Mouse (Mus musculus) cerebellum, adult 9-11 months (tissue): ENCODE results near the gene Bdh2.

ENCODE experiments used
- DNase-seq: peaks from one replicate; pipeline ENCODE4 v3.0.0; 2022

Gene Bdh2

GRCm38 (mm10) chr3:135300081-135300480 lies 19.1 kb downstream of the Bdh2 start:
- DNase-seq = no peak

- DNase-seq = no peak
Observed at GRCm38 (mm10) chr3:135304060-135304459, 23.0 kb downstream of the Bdh2 start.

DNA sequence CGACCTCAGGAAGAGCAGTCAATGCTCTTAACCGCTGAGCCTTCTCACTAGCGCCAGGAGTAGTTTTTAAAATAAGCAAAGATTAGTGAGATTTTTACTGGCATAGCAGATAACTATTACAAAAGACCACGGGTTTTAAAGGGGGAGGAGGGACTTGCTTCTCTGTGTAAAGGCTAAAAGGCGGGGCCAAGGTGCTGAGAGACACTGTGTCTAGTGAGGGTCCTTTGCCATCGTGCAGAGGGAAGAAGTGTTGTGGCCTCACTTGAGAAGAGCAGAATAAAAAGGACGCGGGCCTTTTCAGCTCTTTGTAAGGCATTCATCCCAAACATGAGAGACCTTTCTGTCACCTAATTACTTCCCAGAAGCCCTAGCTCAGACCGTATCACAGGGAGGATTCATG lies 23.5 kb downstream of the Bdh2 start:
- DNase-seq = no peak

GRCm38 (mm10) chr3:135307411-135308259 lies 26.6 kb downstream of the Bdh2 start, which contains the start of gene Slc9b2:
Slc9b2 (plus strand) TSS chr3:135307700.
- DNase-seq = no peak

GRCm38 (mm10) chr3:135312916-135313491 lies 32.0 kb downstream of the Bdh2 start:
- no peak for DNase-seq

DNA sequence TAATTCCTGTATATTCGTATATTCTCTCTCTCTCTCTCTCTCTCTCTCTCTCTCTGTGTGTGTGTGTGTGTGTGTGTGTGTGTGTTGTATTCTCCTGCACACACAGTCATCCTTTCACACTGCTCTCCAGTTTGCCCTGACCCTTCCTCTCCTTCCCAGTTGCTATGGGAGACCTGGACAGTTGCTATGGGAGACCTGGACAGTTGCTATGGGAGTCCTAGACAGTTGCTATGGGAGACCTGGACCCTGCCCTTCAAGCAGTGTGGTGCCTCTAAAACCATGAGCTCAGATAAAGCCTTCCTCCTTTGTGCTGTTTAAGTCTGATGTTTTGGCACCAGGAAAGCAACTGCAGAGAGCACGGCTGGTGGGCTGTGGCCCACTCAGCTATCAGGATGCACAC lies 32.7 kb downstream of the Bdh2 start:
- no peak for DNase-seq

DNA sequence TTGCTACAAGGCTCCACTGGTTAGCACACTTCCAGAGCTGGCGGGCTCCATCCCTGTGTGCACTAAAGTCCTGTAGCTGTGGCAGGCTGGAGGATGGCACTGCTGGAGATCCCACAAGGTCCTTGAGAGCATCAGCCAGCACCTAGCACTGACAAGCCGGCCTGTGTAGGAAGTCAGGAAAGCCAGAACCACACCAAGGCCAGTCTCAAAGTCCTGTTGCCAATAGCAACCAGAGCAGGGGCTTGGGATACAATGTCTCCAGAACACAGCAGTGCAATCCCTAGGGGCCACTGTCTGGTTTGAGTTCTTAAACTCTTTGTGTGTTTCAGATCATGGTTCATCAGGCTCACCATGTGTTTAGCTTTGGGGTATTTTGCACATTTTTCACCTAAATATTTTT lies 33.8 kb downstream of the Bdh2 start:
- no peak for DNase-seq

DNA sequence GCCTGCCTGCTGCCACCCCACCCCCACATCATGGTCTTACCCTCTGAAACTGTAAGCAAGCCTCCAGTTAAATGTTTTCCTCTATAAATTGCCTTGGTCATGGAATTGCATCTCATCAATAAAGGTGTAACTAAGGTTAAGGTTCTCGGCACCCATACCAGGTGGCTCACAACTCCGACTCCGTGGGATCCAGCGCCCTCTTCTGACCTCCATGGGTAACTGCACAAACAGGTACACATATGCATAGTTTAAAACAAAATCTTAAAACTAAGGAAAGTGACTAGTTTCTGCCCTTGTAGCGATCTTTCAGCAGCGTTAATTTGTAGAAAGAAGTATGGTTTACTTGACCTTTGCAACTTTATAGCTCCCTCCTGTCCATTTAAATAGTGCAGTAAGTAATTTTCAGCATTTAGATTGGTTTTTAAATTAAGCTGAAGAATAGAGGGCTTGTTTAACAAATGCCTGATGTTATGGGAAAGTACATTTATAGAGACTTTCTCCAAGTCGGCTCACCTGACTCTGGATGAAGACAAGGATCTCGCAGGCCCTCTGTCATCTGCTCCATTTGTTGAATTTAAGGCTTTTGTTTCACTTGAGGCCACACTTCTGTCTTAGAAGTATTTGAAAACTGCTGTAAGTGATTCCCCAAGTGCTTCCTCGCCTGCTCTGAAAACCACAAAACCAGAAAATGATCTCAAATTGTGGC lies 34.9 kb downstream of the Bdh2 start:
- no peak for DNase-seq

- DNase-seq = no peak
Observed at GRCm38 (mm10) chr3:135318331-135318730, 37.3 kb downstream of the Bdh2 start.

GRCm38 (mm10) chr3:135324354-135324753 lies 43.3 kb downstream of the Bdh2 start:
- no peak for DNase-seq

GRCm38 (mm10) chr3:135327176-135327575 lies 46.2 kb downstream of the Bdh2 start:
- DNase-seq = no peak

GRCm38 (mm10) chr3:135327601-135328000 lies 46.6 kb downstream of the Bdh2 start:
- DNase-seq = no peak

GRCm38 (mm10) chr3:135328560-135328959 lies 47.5 kb downstream of the Bdh2 start:
- DNase-seq = no peak

GRCm38 (mm10) chr3:135332691-135333090 lies 51.7 kb downstream of the Bdh2 start:
- DNase-seq = no peak

DNA sequence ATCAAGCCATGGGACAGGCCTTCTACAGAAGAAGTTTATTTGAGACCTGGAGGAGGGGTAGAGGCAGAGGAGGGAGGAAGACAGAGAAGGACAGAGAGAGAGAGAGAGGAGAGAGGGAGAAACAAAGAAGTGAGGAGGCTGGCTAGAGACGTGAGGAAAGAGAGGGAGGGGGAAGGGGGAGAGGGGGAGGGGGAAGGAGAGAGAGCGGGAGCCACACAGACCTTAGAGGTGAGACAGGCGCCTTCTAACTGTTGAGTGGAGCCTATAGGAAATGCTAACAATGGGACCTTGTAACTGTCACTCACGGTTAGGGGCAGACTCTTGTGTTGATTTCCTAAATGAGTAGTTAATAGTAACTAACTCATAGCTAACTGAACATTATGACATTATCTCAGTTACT lies 52.7 kb downstream of the Bdh2 start:
- DNase-seq = no peak

DNA sequence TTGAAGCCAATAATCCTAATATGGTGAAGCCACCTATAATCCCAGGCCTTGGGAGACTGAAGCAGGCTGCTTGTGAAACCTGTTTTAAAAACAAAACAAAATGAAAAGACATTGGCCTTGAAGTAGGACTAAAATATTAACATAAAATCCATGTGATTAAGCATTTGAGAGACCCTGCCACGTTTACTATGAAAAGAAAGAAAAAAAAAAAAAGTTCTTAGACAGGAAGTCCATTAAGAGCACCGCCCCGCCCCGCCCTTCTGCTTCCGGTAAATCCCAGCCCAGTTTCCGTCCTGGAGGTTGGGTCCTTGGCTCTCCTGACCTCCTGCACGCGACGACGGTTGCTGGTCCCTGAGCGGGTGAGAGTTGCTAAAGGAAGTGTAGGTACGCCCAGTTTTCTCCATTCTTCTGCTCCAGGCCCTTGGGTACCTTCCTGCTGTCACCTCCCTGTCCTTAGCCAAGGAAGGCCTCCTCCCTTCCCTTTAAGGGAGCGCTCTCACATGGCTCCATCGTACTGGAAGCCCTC lies 66.8 kb downstream of the Bdh2 start, which contains the start of gene Slc9b1:
Gene Slc9b1 (plus strand): TSS at position 291 of the 526 bp plus-strand sequence.
- DNase-seq = no peak

DNA sequence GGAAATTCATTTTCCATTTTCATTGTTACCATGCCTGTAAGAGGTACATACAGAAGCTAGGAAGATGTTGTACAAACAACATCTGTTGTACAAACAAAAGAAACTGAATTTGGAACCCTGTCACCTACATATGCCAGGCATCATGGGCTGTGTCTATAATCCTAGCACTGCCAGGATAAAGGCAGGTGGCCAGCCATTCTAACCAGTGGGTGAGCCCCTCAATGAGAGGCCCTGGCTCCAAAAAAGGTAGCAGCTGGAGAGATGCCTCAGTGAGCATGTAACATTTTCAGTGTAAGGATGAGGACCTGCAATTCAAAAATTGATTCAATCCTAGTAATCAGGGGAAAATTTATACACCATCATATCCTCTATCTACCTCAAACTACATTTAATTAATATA lies 68.0 kb downstream of the Bdh2 start:
- DNase-seq = no peak

GRCm38 (mm10) chr3:135351857-135352256 lies 70.8 kb downstream of the Bdh2 start:
- no peak for DNase-seq
